Mouse (Mus musculus): ENCODE results near the gene Stxbp5l. TPM values are rescaled to one million over a fixed set of nuclear protein-coding genes. Genes with fewer than 3 reads are reported as not detected.

Gene Stxbp5l
- total and polyA plus RNA-seq, 2 experiments from 2014 or later = 20.0 to 36.0 TPM

GRCm38 (mm10) chr16:37337529-37337928 is 47.2 kb downstream of the Stxbp5l start:
- no peak for DNase-seq (ENCODE audit: low spot score)
- Histone ChIP-seq H3K4me3 (ENCODE audit: low read length) (no peak overlapping the region), H3K9ac (replicated peaks; ENCODE audit: low read length) (no peak overlapping the region), H3K9me3 (ENCODE audit: low read length) (no peaks in the 10 kb centered on the region), H3K4me2 (ENCODE audit: low read depth, low read length) (no peak overlapping the region), H3K4me1 (ENCODE audit: insufficient read depth, low read length) (no peaks in the 10 kb centered on the region), H3K27me3 (ENCODE audit: insufficient read depth, low read length) (no peaks in the 10 kb centered on the region), H3K27ac (no peak overlapping the region), H3K36me3 (ENCODE audit: insufficient read depth, low read length) (no peaks in the 10 kb centered on the region)
- no peak for TF ChIP-seq CTCF (IDR thresholded peaks at IDR 0.05; ENCODE audit: low read depth)
- 81% methylated on average over 1 of the region's 1 CpGs for WGBS
- no peak for ATAC-seq

- Histone ChIP-seq H3K4me1 (ENCODE audit: insufficient read depth, low read length) (no peaks in the 10 kb centered on the region), H3K4me2 (ENCODE audit: low read depth, low read length) (no peak overlapping the region), H3K9me3 (ENCODE audit: low read length) (no peaks in the 10 kb centered on the region), H3K36me3 (ENCODE audit: insufficient read depth, low read length) (no peaks in the 10 kb centered on the region), H3K27ac (no peak overlapping the region), H3K9ac (replicated peaks; ENCODE audit: low read length) (no peak overlapping the region), H3K27me3 (ENCODE audit: insufficient read depth, low read length) (no peaks in the 10 kb centered on the region), H3K4me3 (ENCODE audit: low read length) (no peak overlapping the region)
- TF ChIP-seq CTCF (IDR thresholded peaks at IDR 0.05; ENCODE audit: low read depth) = no peak
- no peak for DNase-seq (ENCODE audit: low spot score)
- 93% methylated on average over 1 of the region's 1 CpGs for WGBS
- ATAC-seq = no peak
These were observed 80.3 kb downstream of the Stxbp5l start for GRCm38 (mm10) chr16:37304441-37304840.

- no peaks in the 10 kb centered on the region for H3K36me3 ChIP-seq (ENCODE audit: insufficient read depth, low read length)
- ATAC-seq = 0 out of 2 replicates have a peak, but pooled peaks have one; percentile 49
- 50% methylated on average over 1 of the region's 1 CpGs for WGBS
- no peak overlapping the region for H3K4me2 ChIP-seq (ENCODE audit: low read depth, low read length)
- no peak overlapping the region for H3K9ac ChIP-seq (replicated peaks; ENCODE audit: low read length)
- DNase-seq (ENCODE audit: low spot score) = peak; percentile 59
- no peaks in the 10 kb centered on the region for H3K4me1 ChIP-seq (ENCODE audit: insufficient read depth, low read length)
- H3K9me3 ChIP-seq (ENCODE audit: low read length) = no peaks in the 10 kb centered on the region
- no peaks in the 10 kb centered on the region for H3K27me3 ChIP-seq (ENCODE audit: insufficient read depth, low read length)
- no peak overlapping the region for H3K4me3 ChIP-seq (ENCODE audit: low read length)
- TF ChIP-seq CTCF (IDR thresholded peaks at IDR 0.05; ENCODE audit: low read depth) = peak; percentile 65
- no peak overlapping the region for H3K27ac ChIP-seq
These were observed 92.2 kb downstream of the Stxbp5l start for GRCm38 (mm10) chr16:37292593-37292992.

GRCm38 (mm10) chr16:37280206-37280605 is 104.6 kb downstream of the Stxbp5l start:
- WGBS = 69% methylated on average over 1 of the region's 1 CpGs
- DNase-seq (ENCODE audit: low spot score) = no peak
- no peaks in the 10 kb centered on the region for H3K36me3 ChIP-seq (ENCODE audit: insufficient read depth, low read length)
- H3K4me3 ChIP-seq (ENCODE audit: low read length) = no peak overlapping the region
- no peak overlapping the region for H3K27ac ChIP-seq
- no peak overlapping the region for H3K4me2 ChIP-seq (ENCODE audit: low read depth, low read length)
- no peaks in the 10 kb centered on the region for H3K27me3 ChIP-seq (ENCODE audit: insufficient read depth, low read length)
- no peak for ATAC-seq
- TF ChIP-seq CTCF (IDR thresholded peaks at IDR 0.05; ENCODE audit: low read depth) = no peak
- H3K9ac ChIP-seq (replicated peaks; ENCODE audit: low read length) = no peak overlapping the region
- H3K4me1 ChIP-seq (ENCODE audit: insufficient read depth, low read length) = no peaks in the 10 kb centered on the region
- no peaks in the 10 kb centered on the region for H3K9me3 ChIP-seq (ENCODE audit: low read length)

- no peak for TF ChIP-seq CTCF (IDR thresholded peaks at IDR 0.05; ENCODE audit: low read depth)
- Histone ChIP-seq H3K9me3 (ENCODE audit: low read length) (no peaks in the 10 kb centered on the region), H3K4me1 (ENCODE audit: insufficient read depth, low read length) (no peaks in the 10 kb centered on the region), H3K4me2 (ENCODE audit: low read depth, low read length) (no peak overlapping the region), H3K9ac (replicated peaks; ENCODE audit: low read length) (no peak overlapping the region), H3K36me3 (ENCODE audit: insufficient read depth, low read length) (no peaks in the 10 kb centered on the region), H3K27me3 (ENCODE audit: insufficient read depth, low read length) (no peaks in the 10 kb centered on the region), H3K4me3 (ENCODE audit: low read length) (no peak overlapping the region), H3K27ac (no peak overlapping the region)
- ATAC-seq = no peak
- DNase-seq (ENCODE audit: low spot score) = no peak
These were observed 111.1 kb downstream of the Stxbp5l start for GRCm38 (mm10) chr16:37273681-37274080.

- H3K27ac ChIP-seq = no peak overlapping the region
- H3K4me1 ChIP-seq (ENCODE audit: insufficient read depth, low read length) = no peaks in the 10 kb centered on the region
- H3K27me3 ChIP-seq (ENCODE audit: insufficient read depth, low read length) = no peaks in the 10 kb centered on the region
- no peaks in the 10 kb centered on the region for H3K9me3 ChIP-seq (ENCODE audit: low read length)
- no peak overlapping the region for H3K9ac ChIP-seq (replicated peaks; ENCODE audit: low read length)
- no peak for ATAC-seq
- H3K4me2 ChIP-seq (ENCODE audit: low read depth, low read length) = no peak overlapping the region
- no peak overlapping the region for H3K4me3 ChIP-seq (ENCODE audit: low read length)
- 58% methylated on average over 3 of the region's 3 CpGs for WGBS
- no peaks in the 10 kb centered on the region for H3K36me3 ChIP-seq (ENCODE audit: insufficient read depth, low read length)
- TF ChIP-seq CTCF (IDR thresholded peaks at IDR 0.05; ENCODE audit: low read depth) = no peak
- no peak for DNase-seq (ENCODE audit: low spot score)
These were observed 123.1 kb downstream of the Stxbp5l start for GRCm38 (mm10) chr16:37261678-37262077.

GRCm38 (mm10) chr16:37219151-37219550 is 165.6 kb downstream of the Stxbp5l start:
- no peak for ATAC-seq
- H3K27me3 ChIP-seq (ENCODE audit: insufficient read depth, low read length) = no peaks in the 10 kb centered on the region
- 100% methylated on average over 1 of the region's 1 CpGs for WGBS

More at GRCm38 (mm10) chr16:37219151-37219550, 165.6 kb downstream of the Stxbp5l start:
- H3K4me1 ChIP-seq (ENCODE audit: insufficient read depth, low read length) = no peaks in the 10 kb centered on the region
- DNase-seq (ENCODE audit: low spot score) = no peak
- H3K4me2 ChIP-seq (ENCODE audit: low read depth, low read length) = no peak overlapping the region
- no peak overlapping the region for H3K4me3 ChIP-seq (ENCODE audit: low read length)
- TF ChIP-seq CTCF (IDR thresholded peaks at IDR 0.05; ENCODE audit: low read depth) = no peak
- no peak overlapping the region for H3K9ac ChIP-seq (replicated peaks; ENCODE audit: low read length)
- H3K27ac ChIP-seq = no peak overlapping the region
- H3K36me3 ChIP-seq (ENCODE audit: insufficient read depth, low read length) = no peaks in the 10 kb centered on the region
- no peaks in the 10 kb centered on the region for H3K9me3 ChIP-seq (ENCODE audit: low read length)
